Mouse (Mus musculus) spleen, postnatal 0 days (tissue): ENCODE data around the gene Fsd1. TPM values are rescaled to one million over a fixed set of nuclear protein-coding genes. Genes with fewer than 3 reads are reported as not detected.

Experiments
- polyA plus RNA-seq: library from polyadenylated mRNA; unstranded; fragments of >200 nt; fragmentation: Nextera tagmentation; extraction: Ambion mirVana; gene quantifications from 2 replicates; pipeline ENCODE4 v1.2.1, GENCODE M21; 2015

The Fsd1 gene
- polyA plus RNA-seq = not detected in 2 replicates

DNA sequence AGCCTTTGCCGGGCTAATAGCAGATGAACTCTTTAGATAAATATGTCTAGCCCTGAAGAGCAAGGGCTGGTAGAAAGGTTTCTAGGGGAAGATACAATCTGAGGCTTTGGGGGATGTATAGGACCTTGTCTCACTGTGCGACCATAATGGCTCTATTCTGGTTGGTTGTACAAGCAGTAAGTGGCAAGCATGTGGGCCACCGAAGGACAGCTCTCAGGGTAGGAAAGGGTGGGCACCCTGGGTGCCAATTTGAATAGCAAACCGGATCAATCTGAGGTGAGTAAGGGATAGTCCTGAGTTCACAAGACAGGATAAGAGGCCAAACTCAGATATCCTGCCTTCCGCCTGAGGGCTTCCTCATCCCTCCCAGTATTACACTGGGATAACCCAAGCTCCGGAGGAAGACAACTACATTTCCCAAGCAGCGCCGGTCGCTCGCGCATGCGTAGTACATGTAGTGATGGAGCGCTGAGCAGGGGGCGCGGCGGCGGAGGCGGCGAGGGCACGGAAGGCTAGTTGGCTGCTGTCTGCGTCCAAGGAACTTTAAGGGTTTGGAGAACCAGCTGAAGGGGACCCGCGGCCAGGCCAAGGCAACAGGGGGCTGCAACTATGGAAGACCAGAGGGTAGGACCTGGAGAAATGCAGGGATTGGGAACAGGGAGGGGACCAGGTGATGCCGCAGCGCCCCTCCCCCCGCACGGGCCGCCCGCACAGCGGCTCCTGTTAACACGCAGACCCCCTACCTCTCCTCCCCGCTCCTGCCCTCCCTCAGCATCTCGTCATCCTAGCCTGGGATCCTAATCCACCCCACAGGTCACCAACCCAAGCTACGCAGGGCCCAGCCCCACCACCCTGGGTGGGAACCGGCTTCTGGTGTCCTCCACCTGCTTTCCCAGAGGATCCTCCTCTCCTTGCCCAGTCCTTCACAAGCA, at the start of gene Fsd1:
Gene Fsd1, plus strand, starts transcription at position 480 of the 932 bp plus-strand sequence.

GRCm38 (mm10) chr17:55949400-55949799, 36.9 kb upstream of the Fsd1 start, which contains the start of gene Zfp119b:
Gene Zfp119b, minus strand, starts transcription at chr17:55949500.

DNA sequence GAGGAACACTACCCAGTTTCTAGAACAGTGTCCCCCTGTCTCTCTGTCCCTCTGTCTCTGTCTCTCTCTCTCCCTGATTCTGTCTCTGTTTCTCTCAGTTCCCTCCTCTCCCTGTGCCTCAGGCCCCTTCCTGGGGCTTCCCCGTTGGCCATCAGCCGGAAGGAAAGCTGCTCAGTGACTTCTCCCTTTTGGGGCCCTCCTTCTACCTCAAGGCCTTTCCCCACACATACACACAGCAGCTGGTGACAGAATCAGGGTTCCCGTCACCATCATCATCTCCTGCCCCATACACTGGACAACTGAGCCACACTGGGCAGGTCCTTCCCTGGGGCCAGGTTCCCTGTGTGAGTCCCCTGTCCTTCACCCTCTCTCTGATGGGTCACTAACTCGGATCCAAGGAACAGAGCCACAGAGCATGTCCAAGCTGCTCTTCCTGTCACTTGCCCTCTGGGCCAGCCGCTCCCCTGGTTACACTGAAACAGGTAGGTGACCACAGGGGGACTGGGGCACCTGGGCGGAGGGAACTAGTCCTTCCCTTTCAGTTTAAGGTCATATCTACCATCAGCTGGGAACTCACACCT, 33.8 kb upstream of the Fsd1 start, which contains the start of gene Ebi3:
Gene Ebi3, plus strand, starts transcription at position 194 of the 581 bp plus-strand sequence.

DNA sequence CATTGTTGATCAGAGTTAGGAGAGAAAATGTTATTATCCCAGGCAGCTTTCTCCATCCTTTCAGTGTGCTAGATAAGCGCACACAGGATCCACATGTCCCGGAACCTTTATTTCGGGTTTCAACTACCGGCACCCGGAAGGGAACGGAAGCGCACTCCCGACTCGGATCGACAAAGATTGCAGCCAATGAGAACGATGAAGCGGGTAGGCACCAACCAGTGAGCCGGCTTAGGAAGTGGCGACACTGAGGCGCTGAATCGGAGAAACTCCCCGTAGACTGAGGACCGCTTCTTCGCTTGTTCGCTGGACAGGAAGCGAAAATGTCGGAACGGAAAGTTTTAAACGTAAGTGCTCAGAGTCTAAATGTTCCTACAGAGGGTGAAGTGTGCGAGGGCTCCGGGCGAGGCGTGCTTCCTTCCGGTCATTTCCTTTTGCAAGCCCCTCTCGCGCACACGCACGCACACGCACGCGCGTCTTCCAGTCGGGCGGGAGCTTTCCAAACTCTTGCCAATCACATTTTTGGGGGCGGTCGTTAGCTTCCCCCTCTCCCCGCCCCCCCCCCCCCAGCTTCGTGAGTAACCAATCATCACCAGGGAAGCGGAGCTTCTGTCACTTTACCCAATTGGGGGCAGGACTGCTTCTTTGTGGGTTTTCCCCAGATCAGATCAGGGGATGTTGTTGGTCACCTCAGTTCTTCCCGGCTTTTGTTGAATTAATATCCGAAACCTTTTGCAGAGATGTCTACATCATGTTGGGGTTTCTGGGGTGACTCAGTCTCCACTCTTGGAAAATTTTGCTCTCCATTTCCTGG, 27.2 kb upstream of the Fsd1 start, which contains the start of gene Yju2:
Gene Yju2, plus strand, starts transcription at position 182 of the 811 bp plus-strand sequence.

DNA sequence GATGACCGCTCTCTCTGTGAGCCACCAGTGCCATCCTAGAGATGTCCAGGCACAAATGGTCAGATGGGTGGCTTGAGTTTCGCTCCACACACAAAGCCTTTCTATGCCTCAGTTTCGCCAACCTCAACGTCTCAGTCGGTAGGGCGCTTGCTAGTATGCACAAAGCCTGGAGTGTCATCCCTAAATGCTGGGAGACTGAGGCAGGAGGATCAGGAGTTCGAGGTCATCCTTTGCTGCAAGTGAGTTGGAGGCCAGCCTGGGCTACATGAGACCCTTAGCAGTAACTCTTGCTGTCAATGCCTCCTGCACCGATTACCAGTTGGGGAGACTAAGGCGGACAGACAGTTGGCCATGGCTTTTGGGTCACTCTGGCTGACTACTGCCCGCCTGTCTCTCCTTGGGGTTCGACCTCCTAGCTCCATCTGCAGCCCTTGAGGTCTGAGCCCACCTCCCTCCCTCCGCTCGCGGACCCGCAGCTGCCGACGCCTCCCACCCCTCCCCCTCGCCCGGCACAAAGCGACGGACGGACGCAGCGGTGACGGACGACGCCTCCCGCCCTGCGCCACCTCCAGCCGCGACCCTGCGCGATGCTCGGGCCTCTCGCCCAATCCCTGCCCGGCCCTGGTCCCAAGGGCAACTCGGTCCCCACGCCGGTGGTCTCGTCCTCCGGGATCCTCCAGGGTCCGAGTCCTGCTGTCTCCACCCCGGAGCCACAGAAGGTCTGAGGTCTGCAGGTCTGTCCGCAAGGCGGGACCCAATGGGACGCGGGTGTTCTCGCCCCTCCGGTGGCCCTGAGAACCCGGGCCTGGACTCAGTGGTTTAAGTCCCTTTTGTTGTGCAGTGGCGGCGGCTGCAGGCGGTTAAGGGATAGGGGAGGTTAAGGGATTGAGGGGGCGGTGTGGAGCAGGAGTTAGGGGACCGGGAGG, 16.1 kb upstream of the Fsd1 start, which contains the start of gene Shd:
Gene Shd, plus strand, starts transcription at position 502 of the 926 bp plus-strand sequence.

DNA sequence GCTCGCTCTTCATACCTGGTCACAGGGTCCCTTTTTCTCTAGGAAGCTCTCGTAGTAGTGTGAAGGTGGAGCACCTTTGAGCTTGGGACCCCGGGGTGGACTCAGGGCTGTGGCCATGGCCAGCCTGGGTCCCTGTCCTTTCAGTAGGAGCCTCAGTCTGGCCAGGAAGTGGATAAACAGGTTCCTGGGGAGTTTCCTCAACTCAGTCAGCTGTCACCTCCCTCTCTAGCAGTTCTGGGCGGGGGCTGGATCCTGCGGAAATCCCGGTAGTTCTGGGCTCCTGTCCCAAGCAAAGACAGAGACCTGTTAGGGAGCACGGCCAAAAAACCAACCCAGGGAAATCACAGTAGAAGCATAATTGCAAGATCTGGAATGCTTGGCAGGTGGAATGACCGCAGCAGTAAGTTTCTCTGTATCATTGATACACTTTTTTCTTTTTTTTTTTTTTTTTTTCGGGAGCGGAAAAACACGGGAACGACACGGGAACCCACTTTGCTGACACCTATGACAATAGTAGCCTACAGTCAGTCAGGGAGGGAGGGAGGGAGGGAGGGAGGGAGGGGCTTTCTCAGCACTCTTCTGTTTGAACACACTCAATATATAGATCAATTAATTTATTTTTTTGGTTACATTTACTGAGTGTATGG, 19.2 kb downstream of the Fsd1 start, which contains the start of the genes Stap2 and Mpnd:
Gene Stap2, minus strand, starts transcription at position 170 of the 647 bp plus-strand sequence.
Gene Mpnd, plus strand, starts transcription at position 297 of the 647 bp plus-strand sequence.

GRCm38 (mm10) chr17:56036176-56036900, 50.0 kb downstream of the Fsd1 start, which contains the start of gene Sh3gl1:
Gene Sh3gl1, minus strand, starts transcription at chr17:56036635.

GRCm38 (mm10) chr17:56040030-56040856, 53.9 kb downstream of the Fsd1 start, which contains the start of gene Chaf1a:
Gene Chaf1a, plus strand, starts transcription at chr17:56040439.

Other genes with a start within 250 kb of the Fsd1 start
- gene Adgre4, start 236.5 kb upstream of the Fsd1 start, polyA plus RNA-seq = 3.6 and 5.5 TPM in 2 replicates
- 3.9 and 4.4 TPM in 2 replicates for gene Zfp119a, start 107.6 kb upstream of the Fsd1 start, polyA plus RNA-seq
- gene Zfp959, start 94.4 kb upstream of the Fsd1 start, polyA plus RNA-seq = 9.3 and 10.6 TPM in 2 replicates
- 3.7 and 4.5 TPM in 2 replicates for gene Zfp119b, start 37.0 kb upstream of the Fsd1 start, polyA plus RNA-seq
- gene Ebi3, start 33.9 kb upstream of the Fsd1 start, polyA plus RNA-seq = 19.6 and 28.1 TPM in 2 replicates
- 12.2 and 13.4 TPM in 2 replicates for gene Yju2, start 27.4 kb upstream of the Fsd1 start, polyA plus RNA-seq
- 2.1 and 2.7 TPM in 2 replicates for gene Shd, start 16.0 kb upstream of the Fsd1 start, polyA plus RNA-seq
- 4.7 and 7.1 TPM in 2 replicates for gene Stap2, start 19.1 kb downstream of the Fsd1 start, polyA plus RNA-seq
- 11.8 and 15.7 TPM in 2 replicates for gene Mpnd, start 19.2 kb downstream of the Fsd1 start, polyA plus RNA-seq
- gene Sh3gl1, start 50.1 kb downstream of the Fsd1 start, polyA plus RNA-seq = 44.3 and 51.0 TPM in 2 replicates
- gene Chaf1a, start 53.9 kb downstream of the Fsd1 start, polyA plus RNA-seq = 15.4 and 16.3 TPM in 2 replicates
- gene Ubxn6, start 88.5 kb downstream of the Fsd1 start, polyA plus RNA-seq = 15.6 and 17.0 TPM in 2 replicates
- 54.4 and 62.0 TPM in 2 replicates for gene Hdgfl2, start 93.1 kb downstream of the Fsd1 start, polyA plus RNA-seq
- 0.06 and 0.11 TPM in 2 replicates for gene Plin4, start 123.3 kb downstream of the Fsd1 start, polyA plus RNA-seq
- gene Plin5, start 131.1 kb downstream of the Fsd1 start, polyA plus RNA-seq = 0.19 and 0.33 TPM in 2 replicates
- 69.0 and 83.3 TPM in 2 replicates for gene Lrg1, start 135.5 kb downstream of the Fsd1 start, polyA plus RNA-seq
- 1.6 and 1.8 TPM in 2 replicates for gene Sema6b, start 153.8 kb downstream of the Fsd1 start, polyA plus RNA-seq
- 6.0 and 8.1 TPM in 2 replicates for gene Tnfaip8l1, start 176.0 kb downstream of the Fsd1 start, polyA plus RNA-seq
- 42.6 and 43.0 TPM in 2 replicates for gene Mydgf, start 197.4 kb downstream of the Fsd1 start, polyA plus RNA-seq
- gene Dpp9, start 232.4 kb downstream of the Fsd1 start, polyA plus RNA-seq = 12.8 and 13.9 TPM in 2 replicates